Mouse (Mus musculus) lung, adult 2 months (tissue): ENCODE data around the gene Pqlc2.

Experiments
- CTCF ChIP-seq: fragments of 200-500 bp; IDR thresholded peaks from 2 replicates; pipeline ENCODE4 v1.5.1; 2011; ENCODE audit warnings: mild to moderate bottlenecking, low read length, control low read depth; ENCODE audit not compliant: insufficient read depth
- POLR2A ChIP-seq: fragments of 200-500 bp; IDR thresholded peaks from 2 replicates; pipeline ENCODE4 v1.6.1; 2011; ENCODE audit warnings: low read depth, mild to moderate bottlenecking, control low read depth, low read length, borderline replicate concordance; ENCODE audit errors: extremely low read depth

DNA sequence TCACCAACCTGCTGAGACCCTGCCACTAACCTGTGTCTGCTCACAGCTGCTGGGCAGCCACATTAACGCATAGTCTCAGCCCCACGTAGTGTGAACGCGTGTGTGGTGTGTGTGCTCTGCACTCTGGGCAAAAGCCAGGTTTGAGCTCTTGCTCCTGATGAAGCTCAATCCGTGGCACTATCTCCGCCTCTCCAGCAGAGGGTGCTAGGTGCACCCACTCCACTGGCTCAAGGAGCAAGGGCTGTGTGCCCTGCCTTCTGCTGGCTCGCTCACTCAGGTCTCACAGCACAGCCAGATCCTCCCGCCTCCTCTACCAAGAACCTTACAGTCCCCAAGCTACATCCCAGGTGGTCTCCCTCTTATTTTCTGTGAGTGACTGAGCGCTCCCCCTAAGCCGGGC is 21.5 kb downstream of the Pqlc2 start:
- TF ChIP-seq POLR2A (no peak), CTCF (peak; percentile 94)
